Mouse (Mus musculus) limb, embryonic 14.5 days (tissue): ENCODE measurements around the gene Col10a1. TPM values are rescaled to one million over a fixed set of nuclear protein-coding genes. Genes with fewer than 3 reads are reported as not detected.

Experiments
- ATAC-seq: fragments of 200-750 bp; cut with Nextera tagmentation; 2 replicates; pipeline ENCODE4 v1.8.0; 2017; ENCODE audit warnings: low read depth, moderate number of reproducible peaks, moderate TSS enrichment; ENCODE audit not compliant: low FRiP score
- DNase-seq: peaks from one replicate; pipeline ENCODE4 v3.0.0-alpha.2; 2015; ENCODE audit warnings: low spot score
- H3K27ac ChIP-seq: fragments of 300-500 bp; sonication (generic); replicated peaks from 2 replicates; pipeline ENCODE4 v1.5.1; 2014; ENCODE audit warnings: low read depth, mild to moderate bottlenecking, low read length, moderate library complexity, mixed read lengths
- H3K27me3 ChIP-seq: fragments of 300-500 bp; sonication (generic); 2 replicates; pipeline ENCODE4 v1.6.1; 2014; ENCODE audit warnings: low read length, mixed read lengths; ENCODE audit not compliant: control insufficient read depth, insufficient read depth
- H3K36me3 ChIP-seq: fragments of 300-500 bp; sonication (generic); 2 replicates; pipeline ENCODE4 v1.6.1; 2014; ENCODE audit warnings: mild to moderate bottlenecking, low read length, moderate library complexity, mixed read lengths; ENCODE audit not compliant: control insufficient read depth, insufficient read depth
- H3K4me1 ChIP-seq: fragments of 300-500 bp; sonication (generic); 2 replicates; pipeline ENCODE4 v1.6.1; 2014; ENCODE audit warnings: antibody characterized with exemption, low read length, mixed read lengths; ENCODE audit not compliant: control insufficient read depth, insufficient read depth
- H3K4me2 ChIP-seq: fragments of 300-500 bp; sonication (generic); replicated peaks from 2 replicates; pipeline ENCODE4 v1.6.1; 2014; ENCODE audit warnings: low read depth, mild to moderate bottlenecking, low read length, moderate library complexity; ENCODE audit not compliant: severe bottlenecking
- H3K4me3 ChIP-seq: fragments of 300-500 bp; sonication (generic); replicated peaks from 2 replicates; pipeline ENCODE4 v1.5.1; 2014; ENCODE audit warnings: low read length
- H3K9ac ChIP-seq: fragments of 300-500 bp; sonication (generic); 2 replicates; pipeline ENCODE4 v1.6.1; 2014; ENCODE audit warnings: mild to moderate bottlenecking, low read depth, low read length, moderate library complexity; ENCODE audit not compliant: severe bottlenecking
- H3K9me3 ChIP-seq: fragments of 300-500 bp; sonication (generic); 2 replicates; pipeline ENCODE4 v1.6.1; 2016; ENCODE audit warnings: low read length; ENCODE audit not compliant: control insufficient read depth
- POLR2A ChIP-seq: fragments of 200-500 bp; IDR thresholded peaks from 2 replicates; pipeline ENCODE4 v1.8.0; 2012; ENCODE audit warnings: inconsistent platforms, mild to moderate bottlenecking, moderate library complexity, borderline replicate concordance; ENCODE audit not compliant: insufficient read depth, insufficient read length; ENCODE audit errors: extremely low read depth
- WGBS: fragments of 180-500 bp; shearing (Covaris S2); extraction: QIAGEN DNeasy Blood & Tissue Kit; methylation state at CpG from one replicate; pipeline ENCODE4 v1.1.7; 2014; 5-methylcytosine and 5-hydroxymethylcytosine counted together
- polyA plus RNA-seq, 2 experiments: library from polyadenylated mRNA; depleted of rRNA in 1 of 2; stranded (reverse) in 1 of 2; unstranded in 1 of 2; fragments of >200 nt; fragmentation: Nextera tagmentation in 1 of 2; extraction: Ambion mirVana in 1 of 2; gene quantifications; 2 replicates each; pipeline versions ENCODE4 v1.2.1 to v1.2.3; 2012 to 2014

The Col10a1 gene
- polyA plus RNA-seq (2012; rRNA removed) (165 and 175 TPM in 2 replicates), polyA plus RNA-seq (2014; fragmentation: Nextera tagmentation; extraction: Ambion mirVana) (15.7 and 17.6 TPM in 2 replicates)

GRCm38 (mm10) chr10:34389681-34390080 lies at the start of gene Col10a1:
Col10a1 (plus strand) TSS chr10:34389981.
- H3K4me1 ChIP-seq: no peaks in the 10 kb centered on the region
- WGBS: 51% methylated on average over 8 of the region's 8 CpGs
- H3K9ac ChIP-seq: no peak within 1 kb of the TSS
- ATAC-seq: no peak
- TF ChIP-seq POLR2A: no peak
- no peak for DNase-seq
- no peaks in the 10 kb centered on the region for H3K9me3 ChIP-seq
- no peak within 1 kb of the TSS for H3K4me2 ChIP-seq
- H3K4me3 ChIP-seq: no peak within 1 kb of the TSS
- H3K27ac ChIP-seq: no peak within 1 kb of the TSS
- no peaks in the 10 kb centered on the region for H3K36me3 ChIP-seq
- H3K27me3 ChIP-seq: no peaks in the 10 kb centered on the region

DNA sequence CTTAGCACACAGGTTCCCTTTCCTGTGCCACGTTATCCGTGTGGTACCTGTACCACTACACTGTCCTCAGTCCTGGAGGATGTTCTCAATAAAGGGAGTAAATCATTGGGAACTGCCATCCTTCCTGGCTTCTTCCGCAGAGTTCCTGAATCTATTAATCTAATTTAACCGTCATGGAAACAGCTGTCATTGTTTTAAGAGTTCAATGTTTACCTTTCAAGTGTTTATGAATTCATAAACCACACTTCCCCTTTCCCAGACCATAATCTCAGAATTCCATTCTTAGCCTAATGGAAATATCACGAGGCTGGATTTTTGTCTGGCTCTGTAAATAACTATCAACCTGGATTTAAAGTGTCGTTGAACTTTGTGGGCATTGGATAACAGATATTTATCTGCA lies 48.8 kb upstream of the Col10a1 start:
- H3K36me3 ChIP-seq: no peaks in the 10 kb centered on the region
- no peak for TF ChIP-seq POLR2A
- no peaks in the 10 kb centered on the region for H3K4me1 ChIP-seq
- no peak overlapping the region for H3K9ac ChIP-seq
- ATAC-seq (no peak), DNase-seq (no peak)
- H3K9me3 ChIP-seq: no peaks in the 10 kb centered on the region
- no peaks in the 10 kb centered on the region for H3K27me3 ChIP-seq
- no peak overlapping the region for H3K4me3 ChIP-seq
- no peak overlapping the region for H3K27ac ChIP-seq
- no peak overlapping the region for H3K4me2 ChIP-seq
- 51% methylated on average over 6 of the region's 6 CpGs for WGBS

DNA sequence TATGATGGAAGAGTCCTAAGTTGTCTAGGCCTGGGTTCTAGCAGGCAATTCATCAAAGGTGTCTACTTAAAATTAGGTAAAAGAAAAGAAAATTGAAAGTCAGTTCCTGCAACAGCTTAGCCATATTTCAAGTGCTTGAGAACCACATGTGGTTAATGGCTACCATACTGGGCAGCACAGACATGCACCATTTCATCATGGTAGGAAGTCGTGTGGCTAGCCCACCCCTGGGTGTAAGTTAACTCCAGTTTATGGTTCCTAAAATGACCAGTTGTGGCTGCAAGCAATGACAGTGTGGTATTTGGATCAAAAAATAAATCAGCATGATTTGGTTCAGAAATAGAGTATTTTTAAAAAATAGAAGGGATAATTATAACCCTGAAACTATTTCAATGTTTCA lies 47.9 kb upstream of the Col10a1 start:
- Histone ChIP-seq H3K9ac (no peak overlapping the region), H3K4me3 (no peak overlapping the region), H3K36me3 (no peaks in the 10 kb centered on the region), H3K9me3 (no peaks in the 10 kb centered on the region), H3K27me3 (no peaks in the 10 kb centered on the region), H3K4me1 (no peaks in the 10 kb centered on the region), H3K27ac (no peak overlapping the region), H3K4me2 (no peak overlapping the region)
- WGBS: 55% methylated on average over 1 of the region's 1 CpGs
- TF ChIP-seq POLR2A: no peak
- ATAC-seq: no peak
- DNase-seq: no peak

DNA sequence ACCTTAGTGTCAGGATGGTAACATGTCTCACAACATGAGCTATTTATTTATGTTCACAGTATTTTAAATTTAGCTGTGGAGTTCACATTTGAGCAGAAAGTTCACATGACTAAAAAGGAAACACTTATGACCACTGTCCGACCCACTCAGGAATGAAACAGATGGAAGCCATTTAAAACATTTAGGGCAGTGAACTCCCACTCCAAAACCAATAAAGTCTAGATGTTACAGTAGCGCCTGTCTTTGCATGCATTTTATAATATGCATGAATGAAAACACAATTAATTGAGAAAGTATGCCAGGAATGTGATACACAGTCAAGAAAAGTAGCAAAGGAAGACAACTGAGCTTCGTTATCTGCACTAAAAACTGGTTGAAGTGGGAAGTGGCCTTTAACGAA lies 37.6 kb upstream of the Col10a1 start:
- Histone ChIP-seq H3K27me3 (no peaks in the 10 kb centered on the region), H3K36me3 (no peaks in the 10 kb centered on the region), H3K4me3 (no peak overlapping the region), H3K9ac (no peak overlapping the region), H3K9me3 (no peaks in the 10 kb centered on the region), H3K27ac (no peak overlapping the region), H3K4me1 (no peaks in the 10 kb centered on the region), H3K4me2 (no peak overlapping the region)
- WGBS: 61% methylated on average over 4 of the region's 4 CpGs
- no peak for ATAC-seq
- no peak for TF ChIP-seq POLR2A
- no peak for DNase-seq

GRCm38 (mm10) chr10:34358263-34358662 lies 31.5 kb upstream of the Col10a1 start:
- H3K9ac ChIP-seq: no peak overlapping the region
- no peak for TF ChIP-seq POLR2A
- ATAC-seq: no peak
- H3K4me3 ChIP-seq: no peak overlapping the region
- H3K27me3 ChIP-seq: no peaks in the 10 kb centered on the region
- WGBS: 80% methylated on average over 3 of the region's 3 CpGs
- DNase-seq: no peak
- H3K9me3 ChIP-seq: no peaks in the 10 kb centered on the region
- no peak overlapping the region for H3K27ac ChIP-seq
- no peaks in the 10 kb centered on the region for H3K36me3 ChIP-seq
- H3K4me2 ChIP-seq: no peak overlapping the region
- H3K4me1 ChIP-seq: no peaks in the 10 kb centered on the region

- H3K27me3 ChIP-seq: no peaks in the 10 kb centered on the region
- H3K36me3 ChIP-seq: no peaks in the 10 kb centered on the region
- no peaks in the 10 kb centered on the region for H3K9me3 ChIP-seq
- no peak overlapping the region for H3K4me3 ChIP-seq
- no peaks in the 10 kb centered on the region for H3K4me1 ChIP-seq
- no peak for DNase-seq
- no peak overlapping the region for H3K27ac ChIP-seq
- no peak for TF ChIP-seq POLR2A
- no peak overlapping the region for H3K4me2 ChIP-seq
- no peak overlapping the region for H3K9ac ChIP-seq
- no peak for ATAC-seq
These were observed 26.0 kb upstream of the Col10a1 start for GRCm38 (mm10) chr10:34363756-34364155.
